Mouse (Mus musculus) forebrain, embryonic 11.5 days (tissue): ENCODE results near the gene Zfp605. TPM values are rescaled to one million over a fixed set of nuclear protein-coding genes. Genes with fewer than 3 reads are reported as not detected.
"Not testable (repeated sequence)": the region's sequence is repeated elsewhere in the genome, so short reads cannot be mapped to it uniquely, and the experiment has no call there.

Experiments used
- ATAC-seq: fragments of 200-750 bp; cut with Nextera tagmentation; replicated peaks from 2 replicates; pipeline ENCODE4 v1.8.0; 2017; ENCODE audit warnings: moderate TSS enrichment; ENCODE audit not compliant: low FRiP score
- DNase-seq: peaks from one replicate; pipeline ENCODE4 v3.0.0-alpha.2; 2017; ENCODE audit warnings: low spot score
- H3K27ac ChIP-seq: fragments of 300-500 bp; sonication (generic); 2 replicates; pipeline ENCODE4 v1.5.1; 2014; ENCODE audit warnings: low read depth, low read length
- H3K27me3 ChIP-seq: fragments of 300-500 bp; sonication (generic); 2 replicates; pipeline ENCODE4 v1.6.1; 2014; ENCODE audit warnings: mild to moderate bottlenecking, low read length, mixed read lengths; ENCODE audit not compliant: control insufficient read depth, insufficient read depth
- H3K36me3 ChIP-seq: fragments of 300-500 bp; sonication (generic); 2 replicates; pipeline ENCODE4 v1.6.1; 2014; ENCODE audit warnings: mild to moderate bottlenecking, low read length, moderate library complexity, mixed read lengths; ENCODE audit not compliant: control insufficient read depth, insufficient read depth
- H3K4me1 ChIP-seq: fragments of 300-500 bp; sonication (generic); replicated peaks from 2 replicates; pipeline ENCODE4 v1.6.1; 2014; ENCODE audit warnings: low read length, mixed read lengths; ENCODE audit not compliant: control insufficient read depth, insufficient read depth
- H3K4me2 ChIP-seq: fragments of 300-500 bp; sonication (generic); 2 replicates; pipeline ENCODE4 v1.6.1; 2014; ENCODE audit warnings: low read depth, mild to moderate bottlenecking, low read length, moderate library complexity, mixed read lengths; ENCODE audit not compliant: severe bottlenecking
- H3K4me3 ChIP-seq: fragments of 300-500 bp; sonication (generic); 2 replicates; pipeline ENCODE4 v1.5.1; 2014; ENCODE audit warnings: low read depth, low read length
- H3K9ac ChIP-seq: fragments of 300-500 bp; sonication (generic); 2 replicates; pipeline ENCODE4 v1.6.1; 2014; ENCODE audit warnings: low read length
- H3K9me3 ChIP-seq: fragments of 300-500 bp; sonication (generic); 2 replicates; pipeline ENCODE4 v1.6.1; 2016; ENCODE audit warnings: low read length, mixed read lengths; ENCODE audit not compliant: control insufficient read depth
- WGBS: fragments of 180-500 bp; shearing (Covaris S2); extraction: QIAGEN DNeasy Blood & Tissue Kit; methylation state at CpG from one replicate; pipeline ENCODE4 v1.1.7; 2014; 5-methylcytosine and 5-hydroxymethylcytosine counted together
- polyA plus RNA-seq: library from polyadenylated mRNA; unstranded; fragments of >200 nt; fragmentation: Nextera tagmentation; extraction: Ambion mirVana; gene quantifications from 2 replicates; pipeline ENCODE4 v1.2.1, GENCODE M21; 2014

Zfp605 gene
- 6.3 and 6.4 TPM in 2 replicates for polyA plus RNA-seq

DNA sequence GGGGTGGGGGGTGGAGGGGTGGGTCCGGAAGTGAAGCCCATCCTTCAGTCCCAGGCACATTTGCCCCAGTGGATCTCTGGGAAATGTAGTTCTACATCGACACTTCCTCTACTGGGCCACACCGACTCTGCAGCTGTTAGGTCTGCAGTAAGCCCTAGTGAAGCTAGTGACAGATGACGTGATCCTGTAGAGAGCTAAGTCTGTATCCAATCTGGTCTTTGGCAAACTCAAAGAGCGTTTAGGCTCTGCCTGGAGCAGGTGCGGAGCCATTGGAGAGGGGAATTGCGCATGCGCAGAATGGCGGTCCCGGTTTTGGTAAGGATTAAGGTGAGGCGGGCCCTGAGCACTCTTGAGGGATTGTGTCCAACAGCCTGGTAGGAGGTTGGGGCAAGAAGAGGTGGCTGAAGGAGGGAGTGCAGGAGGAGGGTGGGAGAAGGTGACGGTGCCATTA, at the start of gene Zfp605:
Zfp605 (plus strand) TSS at position 102 of the 451 bp plus-strand sequence.
- ATAC-seq, result peak; percentile 59
- no peaks in the 10 kb centered on the region for H3K27me3 ChIP-seq
- peak; percentile 90 for DNase-seq
- peaks cover 8% of the 10 kb centered on the region; the same call in 1 of the 2 replicates for H3K4me1 ChIP-seq
- peak within 1 kb of the TSS; percentile 61 for H3K4me3 ChIP-seq
- H3K4me2 ChIP-seq, result peak within 1 kb of the TSS; percentile 80
- under 1% methylated on average over 12 of the region's 12 CpGs for WGBS
- peak within 1 kb of the TSS; percentile 63 for H3K27ac ChIP-seq
- H3K9me3 ChIP-seq, result no peaks in the 10 kb centered on the region
- H3K36me3 ChIP-seq, result peaks cover under 1% of the 10 kb centered on the region; the same call in 1 of the 2 replicates
- H3K9ac ChIP-seq, result peak within 1 kb of the TSS; percentile 64

GRCm38 (mm10) chr5:110072413-110072812, 37.5 kb upstream of the Zfp605 start, which contains the start of gene Gm17655:
Gene Gm17655 (minus strand): TSS chr5:110072513.
- H3K4me1 ChIP-seq, result not testable (repeated sequence)
- 95% methylated on average over 2 of the region's 2 CpGs for WGBS

DNA sequence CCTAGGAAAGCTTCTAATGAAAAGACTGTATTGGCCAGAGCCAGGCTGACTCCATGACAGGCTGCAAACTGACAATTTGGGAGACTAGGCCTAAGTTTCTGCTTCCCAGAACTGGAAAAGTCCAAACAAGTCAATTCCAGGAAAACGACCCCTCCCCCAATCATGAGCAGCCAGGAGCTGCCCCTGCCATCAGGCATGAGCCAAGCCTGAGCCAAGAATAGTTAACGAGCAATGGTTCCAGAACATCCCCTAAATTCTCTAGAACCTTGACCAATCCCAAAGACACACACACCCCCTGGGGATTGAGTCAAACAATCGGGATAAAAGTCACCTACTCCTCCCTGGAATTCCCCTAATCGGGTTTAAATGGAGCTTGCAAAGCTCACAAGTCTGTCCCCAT, 26.9 kb upstream of the Zfp605 start:
- H3K27ac ChIP-seq, result no peak overlapping the region
- H3K36me3 ChIP-seq, result no peaks in the 10 kb centered on the region; the same call in 1 of the 2 replicates
- ATAC-seq (no peak), DNase-seq (no peak)
- H3K27me3 ChIP-seq, result no peaks in the 10 kb centered on the region
- no peaks in the 10 kb centered on the region for H3K4me1 ChIP-seq
- no peak overlapping the region for H3K4me3 ChIP-seq
- H3K4me2 ChIP-seq, result no peak overlapping the region
- H3K9me3 ChIP-seq, result peaks cover 7% of the 10 kb centered on the region; the same call in 1 of the 2 replicates
- H3K9ac ChIP-seq, result no peak overlapping the region
- WGBS, result 83% methylated on average over 4 of the region's 4 CpGs

More at GRCm38 (mm10) chr5:110072413-110072812, 37.5 kb upstream of the Zfp605 start, which contains the start of gene Gm17655:
- H3K36me3 ChIP-seq, H3K9ac ChIP-seq, H3K4me3 ChIP-seq, ATAC-seq, H3K9me3 ChIP-seq, H3K27ac ChIP-seq, DNase-seq, H3K27me3 ChIP-seq, H3K4me2 ChIP-seq: not testable (repeated sequence)

DNA sequence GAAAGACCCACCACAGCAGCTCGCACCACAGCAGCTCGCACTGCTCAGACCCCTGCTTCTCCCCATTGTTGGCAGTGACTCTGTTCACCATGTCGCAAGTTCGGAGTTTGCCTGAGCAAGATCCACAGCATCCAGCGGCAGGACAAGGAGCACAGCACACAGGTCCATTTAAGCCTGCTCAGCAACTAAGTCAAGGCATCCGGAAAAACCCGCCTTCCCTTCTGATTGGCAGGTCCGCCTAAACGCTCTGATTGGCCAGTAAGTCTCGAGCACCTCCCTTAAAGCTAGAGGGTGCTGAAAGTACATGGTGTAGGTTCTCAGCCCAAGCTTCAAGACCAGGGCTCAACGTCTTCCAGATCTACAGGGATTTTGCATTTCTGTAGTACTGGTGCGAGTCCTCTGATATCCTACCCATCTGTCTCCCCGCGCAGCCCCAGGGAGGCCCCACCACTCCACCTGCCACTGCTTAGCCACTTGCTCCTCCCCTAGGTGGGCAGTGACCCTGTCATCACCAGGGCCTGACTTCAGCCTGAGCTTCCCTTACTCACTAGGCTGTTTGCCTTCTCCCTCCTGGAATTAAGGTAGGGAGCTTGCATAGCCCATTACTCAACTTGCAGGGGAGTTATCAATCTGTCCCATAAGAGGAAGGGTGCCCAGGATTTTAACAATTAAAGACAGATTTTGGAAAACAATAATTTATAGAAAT, 23.6 kb upstream of the Zfp605 start:
- Histone ChIP-seq H3K4me2 (no peak overlapping the region), H3K9ac (no peak overlapping the region), H3K4me3 (no peak overlapping the region), H3K36me3 (no peaks in the 10 kb centered on the region), H3K27me3 (no peaks in the 10 kb centered on the region), H3K9me3 (no peaks in the 10 kb centered on the region), H3K27ac (no peak overlapping the region), H3K4me1 (no peaks in the 10 kb centered on the region)
- whole genome bisulfite sequencing, result 39% methylated on average over 14 of the region's 14 CpGs
- DNase-seq (no peak), ATAC-seq (no peak)

DNA sequence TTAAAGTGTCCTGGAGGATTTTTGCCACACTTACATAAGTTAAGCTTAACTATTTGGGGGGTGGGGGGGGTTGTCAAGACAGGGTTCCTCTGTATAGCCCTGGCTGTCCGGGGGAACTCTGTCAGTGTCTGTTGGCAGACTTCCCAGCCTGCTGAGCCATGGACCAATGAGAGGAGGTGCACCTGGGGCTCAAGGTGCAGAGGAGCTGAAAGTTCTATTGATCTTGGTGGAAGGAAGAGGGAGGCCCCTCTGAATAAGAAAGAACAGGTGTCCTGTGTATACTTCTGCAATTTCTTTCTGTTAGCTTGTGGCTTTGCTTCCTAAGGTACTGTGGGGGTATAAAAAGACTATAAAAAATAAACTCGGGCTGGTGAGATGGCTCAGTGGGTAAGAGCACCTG, 18.3 kb upstream of the Zfp605 start:
- Histone ChIP-seq H3K36me3 (no peaks in the 10 kb centered on the region), H3K4me2 (no peak overlapping the region), H3K9me3 (no peaks in the 10 kb centered on the region), H3K4me1 (no peaks in the 10 kb centered on the region; the same call in 1 of the 2 replicates), H3K27me3 (no peaks in the 10 kb centered on the region), H3K27ac (no peak overlapping the region), H3K4me3 (no peak overlapping the region), H3K9ac (no peak overlapping the region)
- WGBS, result 85% methylated on average over 2 of the region's 2 CpGs
- DNase-seq, result no peak
- no peak for ATAC-seq

DNA sequence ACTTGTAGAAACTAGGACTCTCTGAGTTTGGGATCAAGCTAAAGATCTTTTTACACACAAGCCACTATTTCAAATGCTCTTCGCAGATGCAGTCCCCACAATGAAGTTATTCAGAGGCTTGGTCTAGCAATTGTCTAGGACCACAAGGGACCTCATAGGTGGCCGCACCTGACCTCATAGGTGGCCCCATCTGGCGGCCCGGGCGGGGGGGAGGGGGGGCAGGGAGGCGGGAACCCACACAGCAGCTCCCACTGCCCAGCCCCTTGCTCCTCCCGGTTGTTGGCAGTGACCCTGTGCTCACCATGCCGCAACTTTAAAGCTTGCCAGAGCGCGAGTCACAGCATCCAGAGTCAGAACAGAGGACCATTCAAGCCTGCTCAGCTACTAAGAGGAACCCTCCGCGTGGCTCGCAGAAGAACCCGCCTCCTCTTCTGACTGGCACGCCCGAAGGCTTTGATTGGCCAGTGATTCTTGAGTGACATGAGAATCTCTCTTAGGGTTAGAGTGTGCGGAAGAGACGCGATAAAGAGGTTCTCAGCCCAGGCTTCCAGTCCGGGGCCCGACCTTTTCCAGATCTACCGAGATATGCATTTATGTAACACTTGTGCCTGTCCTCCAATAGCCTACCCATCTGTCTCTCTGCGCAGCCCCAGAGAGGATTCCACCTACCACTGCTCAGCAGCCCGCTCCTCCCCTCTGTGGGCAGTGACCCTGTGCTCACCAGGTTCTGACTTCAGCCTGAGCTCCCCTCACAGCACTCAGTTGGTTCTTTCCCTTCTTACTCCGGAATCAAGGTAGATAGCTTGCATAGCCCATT, 15.7 kb upstream of the Zfp605 start, which contains the start of gene Gm35315:
Gm35315 (minus strand) TSS at position 391 of the 817 bp plus-strand sequence.
- Histone ChIP-seq H3K4me3 (peak within 1 kb of the TSS; percentile 49), H3K4me2 (peak within 1 kb of the TSS; percentile 53), H3K27me3 (no peaks in the 10 kb centered on the region), H3K27ac (no peak within 1 kb of the TSS), H3K9ac (peak within 1 kb of the TSS; percentile 65), H3K4me1 (no peaks in the 10 kb centered on the region; the same call in 1 of the 2 replicates), H3K36me3 (no peaks in the 10 kb centered on the region), H3K9me3 (no peaks in the 10 kb centered on the region)
- peak; percentile 98 for ATAC-seq
- DNase-seq, result peak; percentile 89
- under 1% methylated on average over 25 of the region's 25 CpGs for WGBS

GRCm38 (mm10) chr5:110094847-110095213, 15.1 kb upstream of the Zfp605 start:
- Histone ChIP-seq H3K9ac (peak overlapping the region; percentile 65), H3K27me3 (no peaks in the 10 kb centered on the region), H3K4me1 (no peaks in the 10 kb centered on the region; the same call in 1 of the 2 replicates), H3K27ac (no peak overlapping the region), H3K4me2 (peak overlapping the region; percentile 53), H3K9me3 (no peaks in the 10 kb centered on the region), H3K36me3 (no peaks in the 10 kb centered on the region), H3K4me3 (peak overlapping the region; percentile 49)
- DNase-seq, result no peak
- WGBS, result 4% methylated on average over 4 of the region's 4 CpGs
- ATAC-seq, result peak; percentile 4

- ATAC-seq (no peak), DNase-seq (peak; percentile 51)
- peaks cover 11% of the 10 kb centered on the region for H3K4me1 ChIP-seq
- no peak overlapping the region for H3K27ac ChIP-seq
- 42% methylated on average over 1 of the region's 1 CpGs for WGBS
- peaks cover 10% of the 10 kb centered on the region for H3K36me3 ChIP-seq
- no peak overlapping the region for H3K9ac ChIP-seq
- H3K4me3 ChIP-seq, result no peak overlapping the region
- no peaks in the 10 kb centered on the region for H3K9me3 ChIP-seq
- no peak overlapping the region for H3K4me2 ChIP-seq
- 0 out of 2 replicates have a peak, but pooled peaks cover 2% of the 10 kb centered on the region for H3K27me3 ChIP-seq
Measured at GRCm38 (mm10) chr5:110098991-110099477, 10.9 kb upstream of the Zfp605 start.
